Mouse (Mus musculus): ENCODE measurements around the gene Gpn2. TPM values are rescaled to one million over a fixed set of nuclear protein-coding genes. Genes with fewer than 3 reads are reported as not detected.

Gene Gpn2
- 3.3 TPM for polyA plus RNA-seq (2015; fragmentation: Illumina TruSeq; extraction: RNeasy Lipid Tissue Mini Kit (QIAGEN cat#74804); ENCODE audit: insufficient read depth, low read depth, low replicate concordance)

DNA sequence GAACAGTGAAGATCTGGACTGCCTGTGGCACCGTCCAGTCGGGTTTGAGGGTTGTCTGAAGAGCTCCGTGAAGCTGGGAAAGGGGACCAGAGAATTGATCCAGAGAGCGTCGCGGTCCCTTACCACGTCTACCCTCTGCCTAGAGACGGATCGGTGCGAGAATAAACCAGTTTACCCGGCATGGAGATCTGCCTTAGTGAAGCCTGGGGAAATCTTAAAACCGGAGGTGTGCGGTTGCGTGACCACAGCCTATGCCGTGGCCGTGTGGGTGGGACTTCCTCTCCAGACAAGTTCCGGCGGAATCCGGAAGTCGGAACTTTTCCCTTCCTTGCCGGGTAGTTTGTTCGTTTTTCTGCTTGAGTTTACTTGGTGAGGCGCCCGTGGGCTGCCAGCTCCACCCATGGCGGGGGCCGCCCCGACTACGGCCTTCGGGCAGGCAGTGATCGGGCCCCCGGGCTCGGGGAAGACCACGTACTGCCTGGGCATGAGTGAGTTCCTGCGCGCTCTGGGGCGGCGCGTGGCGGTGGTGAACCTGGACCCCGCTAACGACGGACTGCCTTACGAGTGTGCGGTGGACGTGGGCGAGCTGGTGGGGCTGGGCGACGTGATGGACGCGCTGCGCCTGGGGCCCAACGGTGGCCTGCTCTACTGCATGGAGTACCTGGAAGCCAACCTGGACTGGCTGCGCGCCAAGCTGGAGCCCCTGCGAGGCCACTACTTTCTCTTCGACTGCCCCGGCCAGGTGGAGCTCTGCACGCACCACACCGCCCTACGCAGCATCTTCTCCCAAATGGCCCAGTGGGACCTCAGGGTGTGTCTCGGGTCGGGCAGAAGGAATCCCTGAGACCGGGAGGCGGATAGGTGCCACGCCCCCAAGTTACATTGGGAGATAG is at the start of gene Gpn2:
Gene Gpn2, plus strand, starts transcription at position 304 of the 893 bp plus-strand sequence.

DNA sequence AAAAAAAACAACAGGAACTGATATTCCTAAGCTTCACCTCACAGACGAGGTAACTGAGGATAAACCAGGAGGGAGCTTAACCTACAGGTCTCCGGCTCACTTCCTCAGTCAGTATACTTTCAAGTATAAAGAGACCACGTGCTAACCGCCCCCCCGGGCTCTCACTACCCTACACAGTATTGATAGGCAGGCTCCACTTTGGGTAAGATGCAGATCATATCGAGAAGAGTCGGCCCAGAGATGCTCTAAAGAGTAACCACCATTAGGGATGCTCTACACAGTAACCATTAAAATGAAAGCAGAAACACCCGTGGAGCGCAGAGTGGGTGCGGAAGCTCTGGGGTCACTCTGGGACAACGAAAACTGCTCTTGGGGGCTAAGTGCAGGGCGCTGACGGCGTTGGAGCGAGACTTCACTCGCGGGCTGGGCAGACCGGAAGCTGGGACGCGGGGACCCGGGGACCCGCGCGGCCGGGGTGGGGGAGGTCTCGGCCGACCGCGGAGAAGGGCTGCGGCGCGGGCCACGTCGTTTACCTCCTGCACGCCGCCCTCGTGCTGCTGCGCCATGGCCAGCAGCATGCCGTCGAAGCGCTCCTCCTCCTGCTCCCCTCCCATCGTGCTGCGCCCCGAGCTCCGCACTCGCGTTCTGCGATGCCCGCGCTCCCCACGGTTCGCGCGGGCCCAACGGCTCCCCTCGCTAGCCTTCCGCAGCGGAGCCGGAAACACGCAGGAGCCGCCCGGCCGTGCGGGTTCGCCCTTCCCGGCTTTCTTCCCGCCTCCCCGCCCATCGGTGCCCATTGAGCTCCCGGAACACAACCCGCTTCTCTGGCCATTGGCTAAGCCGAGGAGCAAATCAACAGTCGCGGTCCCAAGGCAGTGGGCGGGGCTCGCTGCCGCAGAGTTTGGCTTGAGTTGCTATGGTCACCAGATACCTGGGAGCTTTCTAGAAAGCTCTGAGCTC is 38.6 kb upstream of the Gpn2 start, which contains the start of gene Nudc:
Gene Nudc, minus strand, starts transcription at position 725 of the 960 bp plus-strand sequence.

DNA sequence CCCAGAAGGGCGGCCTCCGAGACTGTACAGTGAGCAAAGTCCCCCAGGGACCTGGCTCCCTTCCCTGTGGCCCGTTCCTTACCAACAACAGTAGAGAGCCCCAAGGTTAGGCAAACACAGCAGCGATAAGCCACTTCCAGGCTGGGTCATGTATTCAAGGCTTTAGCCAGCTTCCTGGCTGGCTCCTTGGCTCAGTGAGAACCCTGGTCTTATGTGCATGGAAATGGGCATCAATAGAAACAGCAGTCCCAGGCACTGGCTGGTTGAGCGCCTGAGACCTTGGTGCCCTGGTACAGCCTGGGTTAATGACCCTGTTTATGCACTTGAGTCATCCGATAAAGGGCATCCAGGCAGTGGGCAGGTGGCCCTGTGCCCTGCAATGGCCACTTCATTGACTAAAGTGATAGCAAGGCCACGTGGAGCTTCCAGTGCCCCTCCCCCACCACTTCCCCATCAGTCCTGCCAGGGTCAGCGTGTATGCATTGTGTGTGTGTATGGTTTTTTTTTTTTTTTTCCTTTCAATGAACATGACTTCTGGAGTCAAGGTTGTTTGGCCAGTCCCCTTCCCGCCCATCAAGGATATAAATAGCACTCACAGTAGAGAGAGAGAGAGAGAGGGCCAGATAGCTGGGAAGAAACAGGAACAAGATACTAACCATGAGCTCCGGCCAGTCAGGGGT is 31.3 kb upstream of the Gpn2 start, which contains the start of gene Nr0b2:
Gene Nr0b2, plus strand, starts transcription at position 609 of the 680 bp plus-strand sequence.

DNA sequence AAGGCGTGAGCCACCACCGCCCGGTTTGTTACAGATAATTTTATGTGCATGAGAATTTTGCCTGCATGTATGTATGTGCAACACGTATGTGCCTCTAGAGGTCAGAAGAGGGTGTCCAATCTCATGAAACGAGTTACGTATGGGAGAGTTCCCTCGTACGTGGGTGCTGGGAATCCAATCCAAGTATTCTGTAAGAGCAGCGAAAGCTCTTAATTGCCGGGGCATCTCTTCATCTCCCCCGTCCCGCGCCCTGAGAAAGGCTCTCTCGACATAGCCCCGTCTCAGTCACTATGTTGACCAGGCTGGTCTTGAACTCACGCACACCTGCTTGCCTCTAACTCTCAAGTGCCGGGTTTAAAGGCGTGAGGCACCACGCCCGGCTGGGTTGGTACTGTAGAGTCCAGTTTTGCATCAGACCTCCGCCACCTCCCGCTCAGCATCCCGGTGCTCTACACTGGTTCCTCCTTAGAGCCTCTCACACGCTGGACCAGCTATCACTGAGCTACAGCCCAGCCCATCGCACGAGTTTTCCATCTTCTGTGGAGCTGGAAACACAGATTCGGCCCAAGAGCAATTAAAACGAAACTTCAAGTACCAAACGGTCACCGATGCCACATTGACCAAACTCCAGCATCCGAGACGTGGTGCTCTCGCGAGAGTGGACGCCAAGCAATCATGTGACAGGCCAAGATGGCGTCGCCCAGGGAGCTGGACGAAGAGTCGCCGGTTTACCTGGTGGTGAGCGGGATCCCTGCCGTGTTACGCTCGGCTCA is 9.9 kb upstream of the Gpn2 start, which contains the start of gene Gpatch3:
Gene Gpatch3, plus strand, starts transcription at position 676 of the 773 bp plus-strand sequence.

DNA sequence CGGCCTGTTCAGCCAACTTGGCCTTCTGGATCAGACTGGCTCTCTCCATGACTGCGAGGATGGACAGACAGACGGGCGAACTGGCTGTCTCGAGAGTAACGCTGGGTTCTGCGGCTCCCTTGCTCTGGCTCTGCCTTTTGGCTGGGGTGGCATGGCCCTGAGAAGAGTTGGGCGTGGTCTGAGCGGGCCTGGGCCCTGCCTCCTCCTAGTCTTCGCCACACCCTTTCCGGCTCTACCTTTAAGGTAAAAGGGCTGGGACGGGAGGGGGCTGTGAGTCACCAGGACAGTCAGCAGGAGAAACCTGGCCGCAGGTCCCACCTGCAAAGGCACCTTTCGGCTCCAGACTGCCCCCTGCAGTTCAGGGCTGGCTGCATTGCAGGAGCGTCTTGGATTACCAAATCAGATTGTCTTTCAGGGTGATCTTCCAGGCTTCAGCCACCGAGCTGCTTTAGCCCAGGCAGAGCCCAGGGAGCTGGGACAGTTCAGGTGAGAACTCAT is 17.6 kb downstream of the Gpn2 start, which contains the start of gene Sfn:
Gene Sfn, minus strand, starts transcription at position 448 of the 498 bp plus-strand sequence.

Other genes starting within 250 kb of the Gpn2 start
- gene Wdtc1, start 230.9 kb upstream of the Gpn2 start, polyA plus RNA-seq (2015; fragmentation: Illumina TruSeq; extraction: RNeasy Lipid Tissue Mini Kit (QIAGEN cat#74804); ENCODE audit: insufficient read depth, low read depth, low replicate concordance): 7.4 TPM
- gene Slc9a1, start 214.7 kb upstream of the Gpn2 start, polyA plus RNA-seq (2015; fragmentation: Illumina TruSeq; extraction: RNeasy Lipid Tissue Mini Kit (QIAGEN cat#74804); ENCODE audit: insufficient read depth, low read depth, low replicate concordance): 10.4 TPM
- gene Tent5b, start 104.2 kb upstream of the Gpn2 start, polyA plus RNA-seq (2015; fragmentation: Illumina TruSeq; extraction: RNeasy Lipid Tissue Mini Kit (QIAGEN cat#74804); ENCODE audit: insufficient read depth, low read depth, low replicate concordance): 2.5 TPM
- gene Trnp1, start 85.8 kb upstream of the Gpn2 start, polyA plus RNA-seq (2015; fragmentation: Illumina TruSeq; extraction: RNeasy Lipid Tissue Mini Kit (QIAGEN cat#74804); ENCODE audit: insufficient read depth, low read depth, low replicate concordance): 2.0 TPM
- 5.3 TPM for gene Kdf1, start 65.4 kb upstream of the Gpn2 start, polyA plus RNA-seq (2015; fragmentation: Illumina TruSeq; extraction: RNeasy Lipid Tissue Mini Kit (QIAGEN cat#74804); ENCODE audit: insufficient read depth, low read depth, low replicate concordance)
- 29.6 TPM for gene Nudc, start 38.4 kb upstream of the Gpn2 start, polyA plus RNA-seq (2015; fragmentation: Illumina TruSeq; extraction: RNeasy Lipid Tissue Mini Kit (QIAGEN cat#74804); ENCODE audit: insufficient read depth, low read depth, low replicate concordance)
- gene Nr0b2, start 31.0 kb upstream of the Gpn2 start, polyA plus RNA-seq (2015; fragmentation: Illumina TruSeq; extraction: RNeasy Lipid Tissue Mini Kit (QIAGEN cat#74804); ENCODE audit: insufficient read depth, low read depth, low replicate concordance): 5.4 TPM
- 1.6 TPM for gene Gpatch3, start 9.6 kb upstream of the Gpn2 start, polyA plus RNA-seq (2015; fragmentation: Illumina TruSeq; extraction: RNeasy Lipid Tissue Mini Kit (QIAGEN cat#74804); ENCODE audit: insufficient read depth, low read depth, low replicate concordance)
- gene Sfn, start 17.8 kb downstream of the Gpn2 start, polyA plus RNA-seq (2015; fragmentation: Illumina TruSeq; extraction: RNeasy Lipid Tissue Mini Kit (QIAGEN cat#74804); ENCODE audit: insufficient read depth, low read depth, low replicate concordance): 2.9 TPM
- gene Zdhhc18, start 65.8 kb downstream of the Gpn2 start, polyA plus RNA-seq (2015; fragmentation: Illumina TruSeq; extraction: RNeasy Lipid Tissue Mini Kit (QIAGEN cat#74804); ENCODE audit: insufficient read depth, low read depth, low replicate concordance): 6.9 TPM
- 3.0 TPM for gene Pigv, start 88.3 kb downstream of the Gpn2 start, polyA plus RNA-seq (2015; fragmentation: Illumina TruSeq; extraction: RNeasy Lipid Tissue Mini Kit (QIAGEN cat#74804); ENCODE audit: insufficient read depth, low read depth, low replicate concordance)
- gene Arid1a, start 172.4 kb downstream of the Gpn2 start, polyA plus RNA-seq (2015; fragmentation: Illumina TruSeq; extraction: RNeasy Lipid Tissue Mini Kit (QIAGEN cat#74804); ENCODE audit: insufficient read depth, low read depth, low replicate concordance): 9.8 TPM